ENCODE assay signal across 26 mouse cellular contexts in genomic region chr4:81414684-81415323, GRCm38 (mm10). TPM values are rescaled to one million over a fixed set of nuclear protein-coding genes. Genes with fewer than 3 reads are reported as not detected.
DNase-seq lines count a peak whose midpoint lies in the region; ATAC-seq and TF ChIP-seq lines count a peak whose summit lies in the region.
"Had no signal": no experiment of that assay in that cellular context is flagged by ENCODE, and none has a peak within 500 bp of the region (broad histone marks: within the 10 kb centered on the region; RNA-seq: fewer than 3 reads in every experiment).

No protein-coding gene starts in this region.

- 77% methylated on average over 8 of the region's 8 CpGs for WGBS in forebrain, embryonic 11.5 days
- WGBS in forebrain, embryonic 10.5 days: 87% methylated on average over 8 of the region's 8 CpGs
- WGBS in forebrain, postnatal 0 days: 34% methylated on average over 8 of the region's 8 CpGs
- WGBS in hindbrain, postnatal 0 days: 57% methylated on average over 8 of the region's 8 CpGs
- WGBS in stomach, postnatal 0 days: 86% methylated on average over 8 of the region's 8 CpGs

- no peak for DNase-seq in forebrain, embryonic 11.5 days (ENCODE audit: low spot score)
- DNase-seq in forebrain, embryonic 10.5 days (ENCODE audit: extremely low spot score, low spot score): no peak
- DNase-seq in brain, embryonic 14.5 days (ENCODE audit: low read depth): peak; percentile 50
- no peak for DNase-seq in forebrain, postnatal 0 days
- DNase-seq in hindbrain, postnatal 0 days (ENCODE audit: low spot score): no peak
- no peak for DNase-seq in stomach, postnatal 0 days (ENCODE audit: low spot score)
- DNase-seq in kidney, adult 9 months: no peak
- DNase-seq: adrenal gland, postnatal 10 days; cerebellum, adult 9-10 months; gastrocnemius, postnatal 25 days; heart, adult 18-20 months; heart, postnatal 14 days; kidney, adult 18-20 months; kidney, postnatal 25 days; lung, embryonic 14.5 days; right cerebral cortex, adult 18-20 months; thymus, adult 18-20 months; thymus, postnatal 36 days had no signal

- no peaks in the 10 kb centered on the region for H3K36me3 ChIP-seq in forebrain, embryonic 11.5 days (ENCODE audit: control insufficient read depth, insufficient read depth, low read length)
- peaks cover 27% of the 10 kb centered on the region for H3K36me3 ChIP-seq in forebrain, embryonic 10.5 days (replicated peaks)
- H3K36me3 ChIP-seq in forebrain, postnatal 0 days (ENCODE audit: insufficient read depth): no peaks in the 10 kb centered on the region
- H3K36me3 ChIP-seq in hindbrain, postnatal 0 days (ENCODE audit: insufficient read depth, low read length): no peaks in the 10 kb centered on the region
- no peaks in the 10 kb centered on the region for H3K36me3 ChIP-seq in stomach, postnatal 0 days (ENCODE audit: control insufficient read depth, insufficient read depth, low read length)
- H3K36me3 ChIP-seq: liver, embryonic 12.5 days; neural tube, embryonic 12.5 days; stomach, embryonic 15.5 days had no signal

- no peaks in the 10 kb centered on the region for H3K27me3 ChIP-seq in forebrain, embryonic 11.5 days (ENCODE audit: control insufficient read depth, insufficient read depth, low read length)
- H3K27me3 ChIP-seq in forebrain, embryonic 10.5 days (ENCODE audit: poor library complexity, severe bottlenecking): no peaks in the 10 kb centered on the region
- no peaks in the 10 kb centered on the region for H3K27me3 ChIP-seq in forebrain, postnatal 0 days (ENCODE audit: insufficient read depth, low read length)
- H3K27me3 ChIP-seq in hindbrain, postnatal 0 days (ENCODE audit: insufficient read depth, low read length): no peaks in the 10 kb centered on the region
- H3K27me3 ChIP-seq in stomach, postnatal 0 days (ENCODE audit: control insufficient read depth, insufficient read depth, low read length): no peaks in the 10 kb centered on the region
- H3K27me3 ChIP-seq: heart, embryonic 13.5 days; limb, embryonic 13.5 days; liver, embryonic 12.5 days; neural tube, embryonic 12.5 days; stomach, embryonic 15.5 days had no signal

- H3K4me2 ChIP-seq in forebrain, embryonic 11.5 days (ENCODE audit: low read depth, low read length, severe bottlenecking): no peak overlapping the region
- peak overlapping the region; percentile 13 for H3K4me2 ChIP-seq in forebrain, postnatal 0 days (ENCODE audit: low read depth)
- peak overlapping the region; percentile 23; the same call in 1 of the 2 replicates for H3K4me2 ChIP-seq in hindbrain, postnatal 0 days (ENCODE audit: low read depth, low read length)
- H3K4me2 ChIP-seq in stomach, postnatal 0 days (replicated peaks; ENCODE audit: low read depth): no peak overlapping the region
- H3K4me2 ChIP-seq: heart, embryonic 13.5 days; limb, embryonic 13.5 days; liver, embryonic 12.5 days; lung, embryonic 14.5 days; neural tube, embryonic 12.5 days; stomach, embryonic 15.5 days had no signal

- H3K9me3 ChIP-seq in forebrain, embryonic 11.5 days (ENCODE audit: control insufficient read depth, low read length): no peaks in the 10 kb centered on the region
- no peaks in the 10 kb centered on the region for H3K9me3 ChIP-seq in forebrain, embryonic 10.5 days
- H3K9me3 ChIP-seq in forebrain, postnatal 0 days (ENCODE audit: low read length): no peaks in the 10 kb centered on the region
- no peaks in the 10 kb centered on the region for H3K9me3 ChIP-seq in hindbrain, postnatal 0 days (ENCODE audit: low read length)
- H3K9me3 ChIP-seq in stomach, postnatal 0 days (ENCODE audit: control insufficient read depth, low read length): no peaks in the 10 kb centered on the region
- H3K9me3 ChIP-seq: heart, embryonic 13.5 days; limb, embryonic 13.5 days; liver, embryonic 12.5 days; neural tube, embryonic 12.5 days; stomach, embryonic 15.5 days had no signal

- no peak for TF ChIP-seq POLR2A in brain, embryonic 14.5 days (IDR thresholded peaks at IDR 0.05; ENCODE audit: borderline replicate concordance, extremely low read depth, insufficient read depth, insufficient read length, poor library complexity, severe bottlenecking)

- no peak overlapping the region for H3K9ac ChIP-seq in forebrain, embryonic 11.5 days (ENCODE audit: low read length)
- H3K9ac ChIP-seq in forebrain, postnatal 0 days: no peak overlapping the region
- H3K9ac ChIP-seq in hindbrain, postnatal 0 days (replicated peaks; ENCODE audit: low read length): no peak overlapping the region
- H3K9ac ChIP-seq in stomach, postnatal 0 days (ENCODE audit: low read length): no peak overlapping the region
- H3K9ac ChIP-seq: heart, embryonic 13.5 days; limb, embryonic 13.5 days; liver, embryonic 12.5 days; lung, embryonic 14.5 days; neural tube, embryonic 12.5 days; stomach, embryonic 15.5 days had no signal

- no peak overlapping the region for H3K27ac ChIP-seq in forebrain, embryonic 11.5 days (ENCODE audit: low read depth, low read length)
- H3K27ac ChIP-seq in forebrain, embryonic 10.5 days: no peak overlapping the region
- H3K27ac ChIP-seq in forebrain, postnatal 0 days (ENCODE audit: low read depth, low read length): no peak overlapping the region
- no peak overlapping the region for H3K27ac ChIP-seq in hindbrain, postnatal 0 days
- no peak overlapping the region for H3K27ac ChIP-seq in stomach, postnatal 0 days (replicated peaks)
- H3K27ac ChIP-seq: heart, embryonic 13.5 days; limb, embryonic 13.5 days; liver, embryonic 12.5 days; neural tube, embryonic 12.5 days; stomach, embryonic 15.5 days had no signal

- H3K4me3 ChIP-seq in forebrain, embryonic 11.5 days (ENCODE audit: low read depth, low read length): no peak overlapping the region
- no peak overlapping the region for H3K4me3 ChIP-seq in forebrain, embryonic 10.5 days
- no peak overlapping the region for H3K4me3 ChIP-seq in forebrain, postnatal 0 days (ENCODE audit: low read depth, low read length)
- no peak overlapping the region for H3K4me3 ChIP-seq in hindbrain, postnatal 0 days (ENCODE audit: low read length)
- no peak overlapping the region for H3K4me3 ChIP-seq in stomach, postnatal 0 days (ENCODE audit: low read depth, low read length)
- H3K4me3 ChIP-seq: heart, embryonic 13.5 days; limb, embryonic 13.5 days; liver, embryonic 12.5 days; neural tube, embryonic 12.5 days; stomach, embryonic 15.5 days had no signal

- peak; percentile 56 for ATAC-seq in forebrain, embryonic 11.5 days (replicated peaks; ENCODE audit: low FRiP score)
- ATAC-seq in forebrain, postnatal 0 days: no peak
- no peak for ATAC-seq in hindbrain, postnatal 0 days
- ATAC-seq in stomach, postnatal 0 days (ENCODE audit: low FRiP score, low TSS enrichment): no peak
- ATAC-seq in erythroblast, adult 5-6 weeks (replicated peaks; ENCODE audit: low FRiP score, poor library complexity, severe bottlenecking): no peak
- ATAC-seq: activated CD4-positive, CD25-positive, alpha-beta regulatory T cell, adult 4 months; liver, embryonic 12.5 days had no signal

- TF ChIP-seq EP300 in stomach, postnatal 0 days (optimal IDR thresholded peaks at IDR 0.05): no peak

- H3K4me1 ChIP-seq in forebrain, embryonic 11.5 days (replicated peaks; ENCODE audit: control insufficient read depth, insufficient read depth, low read length): no peaks in the 10 kb centered on the region
- 0 out of 2 replicates have a peak, but pooled peaks cover 4% of the 10 kb centered on the region for H3K4me1 ChIP-seq in forebrain, embryonic 10.5 days
- H3K4me1 ChIP-seq in forebrain, postnatal 0 days (ENCODE audit: insufficient read depth): no peaks in the 10 kb centered on the region; the same call in 1 of the 2 replicates
- no peaks in the 10 kb centered on the region for H3K4me1 ChIP-seq in hindbrain, postnatal 0 days (ENCODE audit: insufficient read depth, low read length)
- H3K4me1 ChIP-seq in stomach, postnatal 0 days (replicated peaks; ENCODE audit: control insufficient read depth, insufficient read depth): no peaks in the 10 kb centered on the region
- H3K4me1 ChIP-seq: liver, embryonic 12.5 days; neural tube, embryonic 12.5 days; stomach, embryonic 15.5 days had no signal

- TF ChIP-seq CTCF in brain, embryonic 14.5 days (IDR thresholded peaks at IDR 0.05; ENCODE audit: borderline replicate concordance, extremely low read depth, insufficient read depth, insufficient read length): no peak
- TF ChIP-seq CTCF in forebrain, postnatal 0 days (IDR thresholded peaks at IDR 0.05; ENCODE audit: low read depth): no peak
- no peak for TF ChIP-seq CTCF in hindbrain, postnatal 0 days (IDR thresholded peaks at IDR 0.05; ENCODE audit: low read depth)
- TF ChIP-seq CTCF in stomach, postnatal 0 days (IDR thresholded peaks at IDR 0.05; ENCODE audit: low read depth): no peak

RNA-seq across cellular contexts. Expression of gene Mpdz, which starts 27.8 kb away (rescaled TPM):
- 55.0 and 62.3 TPM in 2 replicates for polyA plus RNA-seq in forebrain, embryonic 11.5 days (2014; fragmentation: Nextera tagmentation; extraction: Ambion mirVana)
- 44.4 and 47.4 TPM in 2 replicates for polyA plus RNA-seq in forebrain, embryonic 10.5 days (2016; fragmentation: Nextera tagmentation; extraction: Ambion mirVana)
- polyA plus RNA-seq in brain, embryonic 14.5 days (2012; rRNA removed): 30.1 TPM in 2 replicates
- 32.3 and 42.7 TPM in 2 replicates for total RNA-seq in forebrain, postnatal 0 days (2014; rRNA removed)
- 4.3 and 7.4 TPM in 2 replicates for polyA plus RNA-seq in forebrain, postnatal 0 days (2015; fragmentation: Nextera tagmentation; extraction: Ambion mirVana)
- 37.8 and 38.8 TPM in 2 replicates for total RNA-seq in hindbrain, postnatal 0 days (2014; rRNA removed)
- 7.8 and 9.7 TPM in 2 replicates for polyA plus RNA-seq in hindbrain, postnatal 0 days (2015; fragmentation: Nextera tagmentation; extraction: Ambion mirVana)
- polyA plus RNA-seq in stomach, postnatal 0 days (2015; fragmentation: Nextera tagmentation; extraction: Ambion mirVana): 5.9 and 6.2 TPM in 2 replicates
- total RNA-seq in erythroblast, adult 5-6 weeks (2015; ENCODE audit: low replicate concordance): not detected in 2 replicates
- not detected in 2 replicates for total RNA-seq in erythroblast, adult 5-6 weeks (2017; ENCODE audit: low replicate concordance)
- total RNA-seq: monocyte, adult 5-6 weeks had no signal

Comparison
In these comparisons a context has a peak if more than half of its experiments do, and no peak if none do; other contexts are left out.
1. H3K4me2 ChIP-seq: peak in forebrain, postnatal 0 days (single experiment) and hindbrain, postnatal 0 days (single experiment); none in forebrain, embryonic 11.5 days (single experiment) and stomach, postnatal 0 days (single experiment).